Mouse (Mus musculus) hindbrain, embryonic 16.5 days (tissue): ENCODE data around the gene Sgms2. TPM values are rescaled to one million over a fixed set of nuclear protein-coding genes. Genes with fewer than 3 reads are reported as not detected.

Source experiments
- ATAC-seq: fragments of 200-750 bp; cut with Nextera tagmentation; 2 replicates; pipeline ENCODE4 v1.8.0; 2017; ENCODE audit warnings: moderate TSS enrichment, moderate library complexity
- H3K27ac ChIP-seq: fragments of 300-500 bp; sonication (generic); 2 replicates; pipeline ENCODE4 v1.5.1; 2014; ENCODE audit warnings: low read depth, mild to moderate bottlenecking, control low read depth, low read length, moderate library complexity
- H3K27me3 ChIP-seq: fragments of 300-500 bp; sonication (generic); replicated peaks from 2 replicates; pipeline ENCODE4 v1.6.1; 2014; ENCODE audit warnings: low read length; ENCODE audit not compliant: control insufficient read depth, insufficient read depth
- H3K36me3 ChIP-seq: fragments of 300-500 bp; sonication (generic); 2 replicates; pipeline ENCODE4 v1.6.1; 2014; ENCODE audit warnings: mild to moderate bottlenecking, low read length, moderate library complexity, mixed read lengths; ENCODE audit not compliant: control insufficient read depth, insufficient read depth
- H3K4me1 ChIP-seq: fragments of 300-500 bp; sonication (generic); 2 replicates; pipeline ENCODE4 v1.6.1; 2014; ENCODE audit warnings: low read depth, low read length; ENCODE audit not compliant: control insufficient read depth, insufficient read depth
- H3K4me2 ChIP-seq: fragments of 300-500 bp; sonication (generic); 2 replicates; pipeline ENCODE4 v1.6.1; 2014; ENCODE audit warnings: mild to moderate bottlenecking, low read length, control low read depth, moderate library complexity
- H3K4me3 ChIP-seq: fragments of 300-500 bp; sonication (generic); 2 replicates; pipeline ENCODE4 v1.5.1; 2014; ENCODE audit warnings: mild to moderate bottlenecking, low read length, control low read depth, moderate library complexity
- H3K9ac ChIP-seq: fragments of 300-500 bp; sonication (generic); 2 replicates; pipeline ENCODE4 v1.6.1; 2014; ENCODE audit warnings: low read depth, mild to moderate bottlenecking, control low read depth, low read length, moderate library complexity
- H3K9me3 ChIP-seq: fragments of 300-500 bp; sonication (generic); 2 replicates; pipeline ENCODE4 v1.6.1; 2014; ENCODE audit warnings: mild to moderate bottlenecking, low read length, moderate library complexity; ENCODE audit not compliant: control insufficient read depth
- WGBS: fragments of 180-500 bp; shearing (Covaris S2); extraction: QIAGEN DNeasy Blood & Tissue Kit; methylation state at CpG from one replicate; pipeline ENCODE4 v1.1.7; 2014; 5-methylcytosine and 5-hydroxymethylcytosine counted together
- polyA plus RNA-seq: library from polyadenylated mRNA; unstranded; fragments of >200 nt; fragmentation: Nextera tagmentation; extraction: Ambion mirVana; gene quantifications from 2 replicates; pipeline ENCODE4 v1.2.1, GENCODE M21; 2015

Gene Sgms2
- polyA plus RNA-seq, 1 experiment from 2014 or later = 2.6 TPM

DNA sequence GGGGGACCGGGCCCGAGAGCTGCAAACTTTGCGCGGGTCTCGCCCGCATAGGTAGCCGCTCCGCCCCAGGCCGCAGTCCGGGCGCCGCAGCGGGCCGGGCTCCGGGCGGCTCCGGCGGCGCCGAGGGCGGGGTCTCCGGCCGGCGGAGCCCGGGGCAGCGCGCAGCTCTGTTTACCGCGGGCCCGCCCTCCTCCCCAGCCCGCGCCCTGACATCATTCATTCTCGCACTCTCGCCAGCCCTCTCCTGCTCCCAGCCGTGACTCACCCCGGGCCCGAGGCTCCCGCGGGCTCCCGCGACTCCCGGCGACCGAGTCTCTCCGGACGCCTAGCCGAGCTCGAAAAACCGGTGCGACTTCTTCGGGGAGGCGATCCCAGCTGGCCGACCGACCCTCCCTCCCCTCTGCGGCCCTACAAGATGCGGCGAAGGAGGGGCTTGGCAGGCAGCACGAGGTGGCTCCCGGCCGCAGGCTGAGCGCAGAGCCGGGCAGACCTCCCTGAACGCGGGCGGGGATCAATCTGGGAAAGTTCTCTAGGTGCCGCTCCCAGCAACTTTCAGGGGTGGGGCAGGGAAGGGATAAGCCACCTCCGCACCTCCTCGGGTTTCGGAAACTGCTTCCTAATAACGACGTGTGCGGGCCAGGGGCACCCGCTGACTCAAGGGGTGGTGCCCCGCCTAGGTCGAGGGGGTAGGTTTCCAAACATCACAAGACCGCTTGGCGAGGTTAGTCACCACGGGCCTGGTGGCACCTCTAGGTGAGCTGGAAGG is 885 bp downstream of the Sgms2 start:
- Histone ChIP-seq H3K27me3 (peaks cover 15% of the 10 kb centered on the region), H3K4me2 (peak overlapping the region; percentile 99), H3K9me3 (no peaks in the 10 kb centered on the region), H3K4me3 (peak overlapping the region; percentile 88), H3K36me3 (no peaks in the 10 kb centered on the region), H3K4me1 (peaks cover 6% of the 10 kb centered on the region), H3K9ac (peak overlapping the region; percentile 81), H3K27ac (peak overlapping the region; percentile 54)
- WGBS = under 1% methylated on average over 55 of the region's 78 CpGs
- peak; percentile 91 for ATAC-seq

DNA sequence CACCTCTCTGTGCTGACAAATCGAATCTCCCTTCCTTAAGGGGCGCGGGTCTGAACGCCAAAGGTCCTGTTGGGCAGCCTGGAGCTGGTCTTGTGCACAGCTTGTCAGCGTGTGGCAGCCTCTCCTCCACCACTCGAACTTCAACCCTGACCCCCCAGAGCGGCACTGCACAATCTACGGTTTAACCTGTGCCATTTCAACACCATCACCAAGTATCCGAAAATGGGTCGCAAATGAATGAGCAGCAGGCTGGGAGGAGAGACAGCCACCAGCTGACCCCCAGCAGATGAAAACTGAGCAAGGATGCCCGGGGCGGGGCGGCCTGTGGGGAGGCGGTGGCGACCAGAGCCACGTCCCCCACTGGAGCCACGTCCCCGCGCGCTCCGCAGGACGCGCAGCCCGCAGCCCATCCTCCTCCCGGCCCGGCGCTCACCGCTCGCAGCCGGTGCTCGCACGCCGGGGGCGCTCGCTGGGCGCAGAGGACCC is 1.5 kb downstream of the Sgms2 start:
- peak overlapping the region; percentile 88 for H3K4me3 ChIP-seq
- no peaks in the 10 kb centered on the region for H3K9me3 ChIP-seq
- ATAC-seq = peak; percentile 87
- peak overlapping the region; percentile 54; the same call in 1 of the 2 replicates for H3K27ac ChIP-seq
- peaks cover 6% of the 10 kb centered on the region for H3K4me1 ChIP-seq
- H3K9ac ChIP-seq = peak overlapping the region; percentile 81
- H3K4me2 ChIP-seq = peak overlapping the region; percentile 99
- under 1% methylated on average over 22 of the region's 36 CpGs for WGBS
- H3K27me3 ChIP-seq = peaks cover 15% of the 10 kb centered on the region
- H3K36me3 ChIP-seq = no peaks in the 10 kb centered on the region

DNA sequence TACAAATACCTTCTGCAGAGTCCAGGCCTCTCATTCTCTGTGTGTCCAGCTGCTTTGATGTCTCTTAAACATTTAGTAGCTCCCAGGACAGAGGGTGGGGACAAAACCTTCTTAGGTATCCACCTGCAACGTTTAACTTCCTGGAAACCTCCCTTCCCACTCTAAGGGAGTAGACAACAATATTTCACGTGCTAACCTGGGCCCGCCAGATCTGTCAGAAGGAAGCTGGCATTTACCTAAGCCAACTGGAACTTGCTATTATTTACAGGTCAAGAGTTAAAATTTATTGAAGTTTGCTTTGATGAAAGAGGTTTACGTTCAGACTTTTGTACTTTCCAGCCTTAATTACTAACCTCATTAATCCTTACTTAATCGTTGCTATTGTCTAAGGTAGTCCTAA is 2.2 kb downstream of the Sgms2 start:
- H3K4me3 ChIP-seq = no peak overlapping the region
- H3K9me3 ChIP-seq = no peaks in the 10 kb centered on the region
- peaks cover 6% of the 10 kb centered on the region for H3K4me1 ChIP-seq
- 35% methylated on average over 5 of the region's 5 CpGs for WGBS
- H3K4me2 ChIP-seq = no peak overlapping the region; the same call in 1 of the 2 replicates
- no peaks in the 10 kb centered on the region for H3K36me3 ChIP-seq
- no peak overlapping the region for H3K27ac ChIP-seq
- ATAC-seq = no peak
- H3K27me3 ChIP-seq = peaks cover 15% of the 10 kb centered on the region
- no peak overlapping the region for H3K9ac ChIP-seq

DNA sequence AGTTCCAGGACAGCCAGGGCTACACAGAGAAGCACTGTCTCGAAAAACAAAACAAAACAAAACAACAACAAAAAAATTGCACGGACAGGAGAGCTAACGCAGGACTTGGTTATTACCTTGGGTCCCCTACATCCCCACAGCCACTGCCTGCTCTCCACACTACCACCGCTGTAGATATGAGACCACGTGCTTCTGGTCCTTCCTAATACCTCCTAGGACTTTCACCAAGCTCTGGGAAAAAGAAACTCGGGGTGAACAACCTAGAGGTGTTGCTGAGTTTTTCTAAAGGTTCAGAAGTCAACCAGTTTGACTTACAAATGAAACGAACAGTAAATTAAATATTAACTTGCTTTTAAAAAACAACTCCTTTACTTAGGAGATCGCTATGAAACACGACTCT is 2.8 kb downstream of the Sgms2 start:
- no peaks in the 10 kb centered on the region for H3K36me3 ChIP-seq
- 69% methylated on average over 9 of the region's 9 CpGs for WGBS
- peaks cover 15% of the 10 kb centered on the region for H3K27me3 ChIP-seq
- no peak overlapping the region for H3K4me2 ChIP-seq
- no peaks in the 10 kb centered on the region for H3K9me3 ChIP-seq
- H3K4me3 ChIP-seq = no peak overlapping the region
- no peak overlapping the region for H3K27ac ChIP-seq
- H3K9ac ChIP-seq = no peak overlapping the region
- H3K4me1 ChIP-seq = peaks cover 6% of the 10 kb centered on the region
- ATAC-seq = no peak

DNA sequence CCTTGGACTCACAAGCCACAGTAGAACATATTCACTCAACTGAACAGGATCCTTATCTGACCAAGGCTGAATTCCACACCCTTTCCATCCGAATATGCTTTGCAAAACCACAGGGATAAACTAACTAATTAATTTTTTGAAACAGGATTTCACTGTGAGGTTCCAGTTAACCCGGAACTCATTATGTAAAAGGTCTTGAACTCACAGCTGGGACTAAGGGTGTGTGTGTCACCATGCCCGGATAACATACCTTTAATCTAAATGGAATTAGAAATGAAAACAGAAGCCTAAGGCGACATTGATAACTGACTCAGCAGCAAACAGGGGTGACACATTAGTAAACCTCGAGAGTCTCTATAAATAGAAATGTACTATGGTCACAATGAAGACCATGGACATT is 5.8 kb downstream of the Sgms2 start:
- H3K4me3 ChIP-seq = no peak overlapping the region
- no peak overlapping the region for H3K27ac ChIP-seq
- H3K9me3 ChIP-seq = no peaks in the 10 kb centered on the region
- peaks cover 6% of the 10 kb centered on the region for H3K27me3 ChIP-seq
- no peak overlapping the region for H3K4me2 ChIP-seq
- H3K4me1 ChIP-seq = peaks cover 2% of the 10 kb centered on the region; the same call in 1 of the 2 replicates
- no peak overlapping the region for H3K9ac ChIP-seq
- no peaks in the 10 kb centered on the region for H3K36me3 ChIP-seq
- 63% methylated on average over 5 of the region's 5 CpGs for WGBS
- no peak for ATAC-seq

DNA sequence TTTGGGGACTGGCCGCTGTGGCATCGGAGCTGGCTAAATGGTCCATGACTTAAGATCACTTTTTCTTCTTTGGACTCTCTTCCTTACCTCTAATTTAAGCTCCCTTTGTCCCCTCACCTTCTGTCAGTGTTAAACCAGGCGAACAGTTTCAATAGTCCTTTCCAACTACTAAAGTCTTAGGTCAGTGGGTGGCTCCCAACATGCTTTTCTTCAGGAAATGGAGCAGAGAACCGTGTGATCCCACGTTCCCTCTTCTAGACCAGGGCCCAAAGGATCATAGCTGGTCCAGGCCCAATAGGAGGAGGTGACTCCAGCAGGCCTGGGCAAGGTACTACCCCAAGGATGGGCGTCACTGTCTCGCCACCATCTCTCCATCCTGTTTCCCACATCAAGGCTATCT is 7.6 kb downstream of the Sgms2 start:
- no peaks in the 10 kb centered on the region for H3K36me3 ChIP-seq
- no peaks in the 10 kb centered on the region for H3K4me1 ChIP-seq
- no peak overlapping the region for H3K27ac ChIP-seq
- peaks cover 6% of the 10 kb centered on the region for H3K27me3 ChIP-seq
- no peaks in the 10 kb centered on the region for H3K9me3 ChIP-seq
- no peak overlapping the region for H3K9ac ChIP-seq
- H3K4me3 ChIP-seq = no peak overlapping the region
- no peak overlapping the region for H3K4me2 ChIP-seq
- 78% methylated on average over 7 of the region's 7 CpGs for WGBS
- no peak for ATAC-seq

DNA sequence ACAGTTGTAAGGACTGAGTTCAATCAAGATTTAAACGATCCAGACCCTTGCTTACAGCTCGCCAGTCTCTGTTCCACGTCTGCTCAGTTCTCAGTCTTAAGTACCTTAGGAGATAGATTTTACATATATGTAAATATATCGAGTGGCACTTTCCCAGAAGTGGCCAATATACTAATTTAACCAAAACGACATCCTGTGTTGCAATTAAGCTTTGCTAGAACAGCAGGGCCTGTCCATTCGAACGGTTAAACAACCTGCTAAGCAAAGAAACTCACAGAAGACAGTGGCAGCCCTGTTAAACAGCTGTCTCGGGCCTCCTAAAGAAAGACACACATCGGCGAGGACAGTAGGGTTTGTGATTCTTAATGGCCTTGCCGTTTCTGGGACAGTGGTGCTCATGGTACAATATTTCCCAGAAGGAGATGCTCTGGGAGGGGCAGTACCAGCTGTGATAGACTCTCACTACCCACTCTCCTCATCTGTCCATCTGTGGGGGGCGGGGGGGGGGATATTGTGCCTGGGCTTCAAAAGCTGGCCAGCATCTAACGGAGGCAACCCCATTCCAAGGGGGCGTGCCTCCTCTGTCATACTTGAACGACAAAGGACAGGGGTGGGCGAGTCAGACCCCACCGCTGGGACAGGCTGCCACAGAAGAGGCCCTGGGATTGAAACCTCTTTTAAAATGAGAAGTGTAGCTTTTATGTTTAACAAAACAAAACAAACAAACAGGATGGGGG is 9.1 kb downstream of the Sgms2 start:
- no peaks in the 10 kb centered on the region for H3K36me3 ChIP-seq
- H3K9ac ChIP-seq = no peak overlapping the region
- no peaks in the 10 kb centered on the region; the same call in 1 of the 2 replicates for H3K27me3 ChIP-seq
- H3K27ac ChIP-seq = no peak overlapping the region
- ATAC-seq = no peak
- H3K4me3 ChIP-seq = no peak overlapping the region
- 41% methylated on average over 17 of the region's 17 CpGs for WGBS
- H3K4me1 ChIP-seq = no peaks in the 10 kb centered on the region
- no peak overlapping the region for H3K4me2 ChIP-seq
- no peaks in the 10 kb centered on the region for H3K9me3 ChIP-seq

DNA sequence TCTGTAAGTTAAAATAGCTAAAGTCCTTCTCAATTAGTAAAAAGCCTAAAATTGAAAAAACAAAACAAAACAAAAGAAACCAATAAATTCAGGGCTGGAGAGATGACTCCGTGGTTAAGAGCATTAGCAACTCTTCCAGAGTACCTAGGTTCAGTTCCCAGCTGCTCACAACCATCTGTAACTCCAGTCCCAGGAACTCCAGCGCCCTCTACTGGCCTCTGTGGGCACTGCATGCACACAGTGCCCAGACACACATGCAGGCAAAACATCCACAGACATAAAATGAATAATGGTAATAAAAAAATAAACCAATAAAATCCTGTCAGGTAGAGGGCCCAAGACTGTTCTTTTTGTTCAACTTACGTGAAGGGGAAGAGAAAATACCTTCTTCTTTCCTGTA is 10.6 kb downstream of the Sgms2 start:
- 70% methylated on average over 3 of the region's 3 CpGs for WGBS
- Histone ChIP-seq H3K9ac (no peak overlapping the region), H3K9me3 (no peaks in the 10 kb centered on the region), H3K4me1 (no peaks in the 10 kb centered on the region), H3K36me3 (no peaks in the 10 kb centered on the region), H3K27ac (no peak overlapping the region), H3K27me3 (no peaks in the 10 kb centered on the region), H3K4me3 (no peak overlapping the region), H3K4me2 (no peak overlapping the region)
- no peak for ATAC-seq

DNA sequence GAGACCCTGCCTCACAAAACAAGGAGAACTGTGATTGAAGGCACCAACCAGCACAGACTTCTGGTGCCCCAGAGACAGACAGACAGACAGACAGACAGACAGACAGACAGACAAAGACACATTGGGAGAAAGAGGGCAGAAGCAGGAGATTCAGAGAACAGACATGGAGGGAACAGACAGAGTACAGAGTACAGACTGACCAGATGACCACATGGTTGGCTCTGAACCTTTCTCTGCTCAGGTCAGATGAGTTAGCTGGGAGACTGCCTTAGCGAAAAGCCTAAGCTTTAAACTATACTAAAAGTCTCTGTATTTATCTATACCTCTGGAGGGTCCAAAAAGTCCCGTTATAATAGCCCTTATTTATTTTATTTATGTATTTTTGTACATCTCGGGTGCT is 11.8 kb downstream of the Sgms2 start:
- no peak for ATAC-seq
- Histone ChIP-seq H3K27ac (no peak overlapping the region), H3K4me1 (no peaks in the 10 kb centered on the region), H3K9ac (no peak overlapping the region), H3K4me3 (no peak overlapping the region), H3K4me2 (no peak overlapping the region), H3K36me3 (no peaks in the 10 kb centered on the region), H3K27me3 (no peaks in the 10 kb centered on the region), H3K9me3 (no peaks in the 10 kb centered on the region)
- whole genome bisulfite sequencing = 89% methylated on average over 3 of the region's 3 CpGs
